Mouse (Mus musculus): ENCODE measurements around the gene Zmiz1. TPM values are rescaled to one million over a fixed set of nuclear protein-coding genes. Genes with fewer than 3 reads are reported as not detected.
A peak's percentile ranks its signal among the peaks of the same experiment; 100 is the strongest.

Zmiz1 gene
- total RNA-seq, 2 experiments from 2014 or later: 105 to 122 TPM

- DNase-seq (ENCODE audit: low spot score in 2 of 2): no peak
These were observed 96.4 kb downstream of the Zmiz1 start for GRCm38 (mm10) chr14:25555291-25555781.

GRCm38 (mm10) chr14:25555848-25556247 lies 96.9 kb downstream of the Zmiz1 start:
- no peak for DNase-seq (ENCODE audit: low spot score in 2 of 2)

DNA sequence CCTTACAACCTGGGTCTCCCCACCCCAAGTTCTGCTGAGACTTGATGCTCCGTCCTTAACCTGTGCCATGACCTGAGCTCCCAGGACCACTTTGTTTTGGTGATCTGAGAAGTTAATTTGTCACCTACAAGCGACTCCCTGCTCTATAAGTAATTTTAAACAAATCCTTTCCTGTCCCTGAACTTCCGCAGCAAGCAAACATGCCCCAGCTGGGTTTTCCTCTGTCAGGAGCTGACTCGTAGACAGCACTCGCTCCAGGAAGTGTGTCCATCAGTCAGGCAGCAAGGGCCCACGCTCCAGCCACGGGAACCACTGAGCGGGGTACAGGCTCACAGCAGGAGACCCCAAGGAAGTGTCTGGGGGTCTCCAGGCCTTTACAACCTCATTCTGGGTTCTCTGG lies 98.0 kb downstream of the Zmiz1 start:
- DNase-seq (ENCODE audit: low spot score in 2 of 2): no peak

GRCm38 (mm10) chr14:25558479-25558878 lies 99.5 kb downstream of the Zmiz1 start:
- DNase-seq (ENCODE audit: low spot score in 2 of 2): no peak

DNA sequence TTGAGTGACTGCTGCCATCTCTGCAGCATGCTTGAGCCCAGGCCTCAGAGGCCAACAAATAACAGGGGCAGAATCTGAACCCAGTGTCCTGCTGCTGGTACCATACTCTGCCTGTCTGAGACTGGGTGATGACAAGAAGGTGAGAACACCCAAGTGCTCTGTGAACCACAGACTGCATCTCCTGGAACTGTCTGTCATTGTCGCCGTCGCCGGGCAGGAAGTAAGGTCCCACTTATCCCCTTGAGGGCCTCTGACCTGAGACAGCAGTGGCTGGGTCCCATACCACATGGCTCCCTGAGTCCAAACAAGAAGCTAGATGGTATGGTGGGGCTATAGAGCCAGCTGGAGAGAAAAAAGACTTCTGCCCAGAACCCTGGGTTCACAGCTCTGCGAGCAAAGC lies 100.9 kb downstream of the Zmiz1 start:
- DNase-seq (ENCODE audit: low spot score in 2 of 2): no peak

DNA sequence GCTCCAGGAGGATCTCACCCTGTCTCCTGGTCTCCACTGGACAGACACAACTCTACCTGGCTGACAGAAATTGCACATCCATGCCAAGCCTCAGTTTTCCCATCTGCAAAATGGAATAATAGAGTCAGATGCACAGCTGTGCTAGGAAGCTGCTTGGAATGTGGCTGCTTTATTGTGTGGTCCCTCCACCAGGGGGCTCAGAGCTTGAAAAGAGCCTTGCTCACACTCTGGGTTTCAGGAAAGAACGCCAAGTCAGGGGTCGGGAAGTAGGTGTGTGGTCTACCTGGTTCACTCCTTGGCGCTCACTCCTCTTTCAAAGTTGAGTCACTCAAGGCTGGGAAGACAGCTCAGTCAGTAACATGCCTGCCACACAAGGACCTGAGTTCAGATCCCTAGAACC lies 101.9 kb downstream of the Zmiz1 start:
- no peak for DNase-seq (ENCODE audit: low spot score in 2 of 2)

DNA sequence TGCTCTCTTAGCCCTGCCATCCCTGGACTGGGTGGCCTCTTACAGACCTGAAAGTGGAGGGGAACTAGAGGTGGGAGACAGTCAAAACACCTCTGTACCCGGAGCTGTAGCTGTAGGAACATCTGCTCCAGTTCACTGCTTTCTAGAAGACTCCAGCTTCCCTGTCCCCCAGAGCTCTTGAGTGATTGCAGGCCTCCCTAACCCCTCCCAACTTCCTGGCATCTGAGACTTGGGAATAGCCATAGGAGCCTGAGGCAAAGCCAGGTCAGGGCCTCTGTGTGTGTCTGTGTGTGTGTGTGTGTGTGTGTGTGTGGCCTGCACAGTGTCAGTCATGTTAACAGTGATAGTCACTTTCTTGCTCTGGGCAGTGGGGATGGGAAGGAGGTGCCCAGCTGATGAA lies 102.7 kb downstream of the Zmiz1 start:
- DNase-seq (ENCODE audit: low spot score in 2 of 2): no peak

DNA sequence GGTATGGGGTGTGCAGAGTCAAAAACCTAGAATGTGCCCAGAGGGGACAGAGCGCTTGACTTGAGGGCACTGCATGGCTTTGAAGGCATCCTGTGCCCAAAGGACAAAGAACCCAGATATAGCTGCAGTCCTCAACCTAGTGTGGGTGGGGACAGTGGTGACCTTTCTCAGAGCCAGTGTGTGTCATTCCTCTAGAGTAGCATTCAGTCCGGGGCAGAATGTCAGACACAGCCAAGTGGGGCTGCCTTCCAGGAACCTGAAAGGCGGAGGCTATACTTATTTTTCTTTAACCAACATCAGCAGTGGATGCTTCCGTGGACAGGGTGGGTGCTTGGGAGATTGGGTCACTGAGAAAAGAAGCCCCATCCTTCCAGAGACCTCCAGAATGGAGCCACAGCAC lies 103.5 kb downstream of the Zmiz1 start:
- DNase-seq (ENCODE audit: low spot score in 2 of 2): no peak

- DNase-seq (ENCODE audit: low spot score in 2 of 2): no peak
These were observed 103.9 kb downstream of the Zmiz1 start for GRCm38 (mm10) chr14:25562909-25563308.

- no peak for DNase-seq (ENCODE audit: low spot score in 2 of 2)
These were observed 105.6 kb downstream of the Zmiz1 start for GRCm38 (mm10) chr14:25564577-25564976.

DNA sequence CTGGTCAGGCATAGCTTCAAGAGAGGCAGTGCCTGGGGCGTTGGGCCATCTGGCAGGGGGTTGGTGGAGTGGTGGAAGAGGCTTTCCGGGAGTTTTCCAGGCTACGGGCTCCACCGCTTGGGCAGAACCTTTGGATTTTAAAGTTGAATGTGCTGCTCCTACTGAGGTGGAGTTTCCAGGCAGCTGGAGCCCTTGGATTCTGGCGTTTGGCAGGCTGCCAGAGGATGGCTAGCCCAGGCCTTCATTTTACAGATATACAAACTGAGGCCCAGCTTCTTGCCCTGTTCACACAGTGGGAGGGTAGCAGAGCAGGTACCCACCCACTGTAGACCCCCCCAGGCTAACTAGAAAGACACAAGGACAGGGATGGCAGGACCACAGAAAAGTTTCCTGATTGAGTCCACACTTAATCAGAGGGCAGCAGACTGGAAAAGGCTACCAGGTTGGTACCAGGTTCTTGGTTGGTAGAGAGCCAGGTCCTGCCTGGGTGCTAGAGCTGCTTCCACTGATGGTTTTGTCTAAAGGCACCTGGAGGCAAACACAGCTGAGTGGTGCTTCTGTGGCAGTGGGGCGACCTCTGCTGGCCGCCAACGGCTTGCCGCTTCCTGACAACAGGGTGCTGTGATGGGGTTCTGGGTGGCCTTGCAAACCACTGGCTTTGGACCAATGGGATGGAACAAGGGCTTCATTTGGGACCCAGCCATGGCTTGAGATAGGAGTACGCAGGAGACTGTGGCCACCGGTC lies 106.5 kb downstream of the Zmiz1 start:
- DNase-seq (ENCODE audit: low spot score in 2 of 2): peak; percentile 67 to 78

DNA sequence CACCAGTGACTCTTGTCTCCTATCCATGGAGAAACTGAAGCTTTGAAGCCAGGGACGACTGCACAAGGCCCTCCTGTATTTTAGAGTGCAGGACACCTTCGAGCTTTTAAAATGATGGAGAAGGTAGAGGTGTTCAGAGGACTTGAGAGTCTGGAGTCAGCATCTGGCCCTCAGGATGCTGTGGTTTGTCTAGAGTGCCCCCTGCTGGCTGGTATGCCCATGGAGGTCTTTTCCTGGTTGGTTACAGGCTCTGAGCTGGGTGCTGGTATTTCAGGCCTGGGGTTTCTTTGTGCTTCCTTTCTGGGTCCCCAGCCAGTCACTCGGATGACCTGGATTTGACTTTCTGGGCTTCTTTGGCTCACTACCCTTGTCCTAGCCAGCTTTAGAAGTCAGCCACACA lies 108.3 kb downstream of the Zmiz1 start:
- peak in 1 of 2 experiments; percentile 59 for DNase-seq (ENCODE audit: low spot score in 2 of 2)

GRCm38 (mm10) chr14:25567837-25568236 lies 108.9 kb downstream of the Zmiz1 start:
- no peak for DNase-seq (ENCODE audit: low spot score in 2 of 2)

DNA sequence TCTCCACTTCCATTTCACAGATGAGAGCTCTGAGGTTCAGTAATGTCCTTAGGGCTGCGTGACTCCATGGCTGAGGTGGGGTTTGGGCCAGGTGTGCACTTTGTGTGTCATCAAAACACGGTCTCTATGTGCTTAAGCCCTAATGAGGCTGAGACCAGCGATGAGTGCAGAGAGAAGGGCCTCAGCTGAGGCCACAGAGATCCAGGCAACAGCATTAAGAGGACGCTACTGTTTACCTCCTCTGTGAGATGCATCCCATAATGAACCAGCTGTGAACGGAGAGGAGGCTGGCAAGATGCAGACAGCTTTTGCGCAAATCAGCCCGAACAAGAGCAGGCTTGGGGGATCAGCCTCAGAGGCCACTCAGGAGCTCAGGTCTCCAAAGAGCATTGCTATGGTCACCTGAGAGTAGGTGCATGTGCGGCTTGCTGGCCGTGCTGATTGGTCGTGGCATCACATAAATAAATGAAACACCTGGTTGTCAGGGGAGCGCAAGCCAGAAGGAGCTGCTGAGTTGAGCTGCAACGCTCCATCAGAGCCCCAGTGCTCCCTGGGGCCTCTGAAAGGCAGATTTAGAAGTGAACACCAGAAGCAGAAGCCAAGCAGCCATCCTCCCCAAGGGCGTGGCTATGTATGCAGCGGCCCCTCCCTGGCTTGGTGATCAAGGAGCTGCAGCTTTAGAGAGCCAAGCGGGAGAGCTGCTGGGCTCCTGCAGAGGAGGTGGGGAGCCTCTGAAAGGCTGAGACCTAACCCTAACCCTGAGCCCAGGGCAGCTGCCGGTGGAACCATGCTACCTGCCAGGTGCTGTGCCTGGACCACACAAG lies 115.3 kb downstream of the Zmiz1 start:
- no peak for DNase-seq (ENCODE audit: low spot score in 2 of 2)

DNA sequence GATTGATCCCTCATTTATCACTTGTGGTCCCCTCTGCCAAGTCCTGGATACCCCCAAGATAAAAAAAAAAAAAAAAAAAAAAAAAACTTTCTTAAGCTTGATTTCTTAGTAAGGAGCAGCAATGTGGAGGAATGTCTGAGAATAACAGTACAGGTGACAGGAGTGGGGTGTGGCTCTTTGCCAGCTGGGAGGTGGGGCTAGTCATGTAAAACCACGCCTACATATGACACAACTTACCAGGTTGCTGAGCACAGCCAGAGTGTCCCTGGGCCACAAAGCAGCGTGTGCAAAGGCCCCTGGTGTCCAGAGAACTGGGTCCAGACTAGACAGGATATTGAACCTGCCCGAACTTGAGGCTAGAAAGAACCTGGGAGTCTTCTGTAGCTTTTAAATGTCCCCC lies 117.7 kb downstream of the Zmiz1 start:
- no peak for DNase-seq (ENCODE audit: low spot score in 2 of 2)

DNA sequence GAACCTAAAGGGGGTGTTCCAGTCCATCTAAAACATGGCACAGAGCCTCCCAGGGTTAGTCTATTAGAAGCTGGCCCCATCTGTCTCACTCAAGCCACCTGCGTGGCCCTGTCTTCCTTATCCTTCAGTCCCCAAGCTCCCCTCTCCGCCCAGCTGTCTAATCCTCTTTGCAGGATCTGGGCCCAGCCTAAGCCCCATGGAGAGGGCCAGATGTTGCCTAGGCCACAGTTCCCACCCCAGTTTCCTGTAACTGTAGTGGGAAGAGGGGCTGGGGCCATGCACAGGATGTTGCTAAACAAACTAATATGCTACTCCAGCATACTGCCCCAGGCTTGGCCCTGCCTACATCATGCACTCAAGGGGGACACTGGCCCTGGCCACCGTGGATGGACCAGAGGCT lies 118.4 kb downstream of the Zmiz1 start:
- no peak for DNase-seq (ENCODE audit: low spot score in 2 of 2)

- no peak for DNase-seq (ENCODE audit: low spot score in 2 of 2)
These were observed 120.6 kb downstream of the Zmiz1 start for GRCm38 (mm10) chr14:25579597-25579996.

- DNase-seq (ENCODE audit: low spot score in 2 of 2): no peak
These were observed 121.4 kb downstream of the Zmiz1 start for GRCm38 (mm10) chr14:25580397-25580796.

DNA sequence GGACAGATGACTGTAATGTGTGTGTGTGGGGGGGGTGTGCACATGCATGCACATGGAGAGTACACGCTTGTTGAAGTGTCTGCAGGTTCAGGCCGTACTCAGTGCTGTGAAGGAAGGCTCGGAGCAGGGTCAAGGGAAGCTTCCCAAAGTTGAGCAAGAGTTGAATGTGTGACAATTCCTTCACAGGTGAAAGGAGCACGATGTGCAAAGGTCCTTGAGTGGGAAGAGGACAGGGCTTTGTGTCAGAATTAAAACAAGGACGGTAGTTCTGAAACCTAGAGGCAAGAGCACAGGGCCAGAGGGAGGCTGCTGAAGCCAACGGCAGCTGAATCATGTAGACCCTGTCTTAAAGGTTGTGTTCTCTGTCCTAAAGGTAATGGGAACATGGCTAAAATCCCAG lies 123.6 kb downstream of the Zmiz1 start:
- no peak for DNase-seq (ENCODE audit: low spot score in 2 of 2)

DNA sequence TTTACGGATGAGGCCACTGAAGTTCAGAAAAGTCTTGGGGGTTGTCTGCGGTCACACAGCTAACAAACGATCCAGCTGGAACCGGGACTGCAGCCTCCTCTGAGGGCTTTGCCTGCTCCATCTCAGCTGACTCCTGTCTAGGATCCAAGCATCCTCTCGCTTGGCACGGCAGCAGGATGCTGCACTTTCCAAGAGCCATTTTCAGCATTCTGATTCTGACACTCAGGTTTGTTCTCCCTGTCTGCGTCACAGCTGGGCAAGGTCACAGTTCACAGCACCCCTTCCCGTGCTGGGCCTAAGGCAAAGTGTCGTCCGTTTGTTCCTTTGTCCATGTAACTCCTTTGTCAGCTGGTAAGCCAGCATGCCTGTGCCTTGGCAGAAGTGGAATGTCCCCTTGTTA lies 124.9 kb downstream of the Zmiz1 start:
- DNase-seq (ENCODE audit: low spot score in 2 of 2): no peak

GRCm38 (mm10) chr14:25585545-25586301 lies 126.7 kb downstream of the Zmiz1 start:
- DNase-seq (ENCODE audit: low spot score in 2 of 2): no peak
